Mouse (Mus musculus) liver, postnatal 0 days (tissue): ENCODE results near the gene Traf3ip2. TPM values are rescaled to one million over a fixed set of nuclear protein-coding genes. Genes with fewer than 3 reads are reported as not detected.

ENCODE experiments used
- ATAC-seq: fragments of 200-750 bp; cut with Nextera tagmentation; 2 replicates; pipeline ENCODE4 v1.8.0; 2017; ENCODE audit warnings: mild to moderate bottlenecking, moderate library complexity
- DNase-seq: peaks from one replicate; pipeline ENCODE4 v3.0.0-alpha.2; 2016
- H3K27ac ChIP-seq: fragments of 300-500 bp; sonication (generic); 2 replicates; pipeline ENCODE4 v1.5.1; 2014; ENCODE audit warnings: antibody characterized with exemption, moderate library complexity, mild to moderate bottlenecking, low read depth
- H3K27me3 ChIP-seq: fragments of 300-500 bp; sonication (generic); 2 replicates; pipeline ENCODE4 v1.6.1; 2014; ENCODE audit warnings: low read length, control low read depth, mixed read lengths; ENCODE audit not compliant: insufficient read depth
- H3K36me3 ChIP-seq: fragments of 300-500 bp; sonication (generic); replicated peaks from 2 replicates; pipeline ENCODE4 v1.6.1; 2014; ENCODE audit warnings: mild to moderate bottlenecking, control low read depth, low read length, moderate library complexity, mixed read lengths; ENCODE audit not compliant: insufficient read depth
- H3K4me1 ChIP-seq: fragments of 300-500 bp; sonication (generic); 2 replicates; pipeline ENCODE4 v1.6.1; 2014; ENCODE audit warnings: antibody characterized with exemption, mild to moderate bottlenecking, control low read depth; ENCODE audit not compliant: insufficient read depth
- H3K4me2 ChIP-seq: fragments of 300-500 bp; sonication (generic); 2 replicates; pipeline ENCODE4 v1.6.1; 2014; ENCODE audit warnings: low read depth, mild to moderate bottlenecking, low read length, moderate library complexity, mixed read lengths
- H3K4me3 ChIP-seq: fragments of 300-500 bp; sonication (generic); 2 replicates; pipeline ENCODE4 v1.5.1; 2014; ENCODE audit warnings: low read depth, low read length
- H3K9ac ChIP-seq: fragments of 300-500 bp; sonication (generic); replicated peaks from 2 replicates; pipeline ENCODE4 v1.6.1; 2014; ENCODE audit warnings: mild to moderate bottlenecking, moderate library complexity
- H3K9me3 ChIP-seq: fragments of 300-500 bp; sonication (generic); 2 replicates; pipeline ENCODE4 v1.6.1; 2016; ENCODE audit warnings: mild to moderate bottlenecking, control low read depth, low read length, mixed read lengths
- CTCF ChIP-seq: sonication (generic); IDR thresholded peaks from 2 replicates; pipeline ENCODE4 v1.5.1; 2016; ENCODE audit warnings: antibody characterized with exemption, low read depth
- EP300 ChIP-seq: IDR thresholded peaks from 2 replicates; pipeline ENCODE4 v1.6.1; 2016; ENCODE audit warnings: antibody characterized with exemption, low read depth, mild to moderate bottlenecking
- WGBS: fragments of 180-500 bp; shearing (Covaris S2); extraction: QIAGEN DNeasy Blood & Tissue Kit; methylation state at CpG from one replicate; pipeline ENCODE4 v1.1.7; 2014; ENCODE audit not compliant: insufficient replicate concordance; 5-methylcytosine and 5-hydroxymethylcytosine counted together
- polyA plus RNA-seq: library from polyadenylated mRNA; unstranded; fragments of >200 nt; fragmentation: Nextera tagmentation; extraction: Ambion mirVana; gene quantifications from 2 replicates; pipeline ENCODE4 v1.2.1, GENCODE M21; 2015

The Traf3ip2 gene
- polyA plus RNA-seq, 1 experiment from 2014 or later: 2.3 TPM

- H3K27me3 ChIP-seq: no peaks in the 10 kb centered on the region
- no peak overlapping the region for H3K4me2 ChIP-seq
- ATAC-seq: no peak
- H3K9ac ChIP-seq: no peak overlapping the region
- TF ChIP-seq EP300 (no peak), CTCF (no peak)
- WGBS: 58% methylated on average over 4 of the region's 4 CpGs
- no peaks in the 10 kb centered on the region for H3K9me3 ChIP-seq
- H3K4me3 ChIP-seq: no peak overlapping the region
- no peak for DNase-seq
- no peak overlapping the region for H3K27ac ChIP-seq
- no peaks in the 10 kb centered on the region for H3K36me3 ChIP-seq
- H3K4me1 ChIP-seq: no peaks in the 10 kb centered on the region
Observed at GRCm38 (mm10) chr10:39672547-39673051, 59.9 kb downstream of the Traf3ip2 start.

DNA sequence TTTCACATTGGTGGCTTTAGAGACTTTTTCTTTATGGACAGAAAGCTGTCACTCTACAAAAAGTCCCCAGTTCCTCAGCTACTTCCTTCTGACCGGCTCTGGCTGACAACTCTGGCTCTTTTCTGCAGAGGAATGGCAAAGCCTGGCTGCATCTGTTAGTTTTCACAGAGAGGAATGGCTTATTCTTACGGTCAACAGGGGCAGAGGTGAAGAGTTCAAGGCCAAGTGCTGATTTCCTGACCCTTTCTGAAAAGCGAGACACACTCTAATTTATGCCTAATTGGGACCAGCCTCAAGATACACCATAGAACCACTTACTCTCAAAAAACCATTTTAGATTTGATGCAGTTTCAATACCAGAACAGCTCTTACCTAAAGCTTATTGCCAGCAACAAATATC lies 61.4 kb downstream of the Traf3ip2 start:
- H3K4me1 ChIP-seq: no peaks in the 10 kb centered on the region
- DNase-seq: no peak
- H3K27me3 ChIP-seq: no peaks in the 10 kb centered on the region
- no peak overlapping the region for H3K4me2 ChIP-seq
- H3K27ac ChIP-seq: no peak overlapping the region
- H3K4me3 ChIP-seq: no peak overlapping the region
- H3K36me3 ChIP-seq: no peaks in the 10 kb centered on the region
- TF ChIP-seq CTCF: no peak
- no peak for TF ChIP-seq EP300
- no peak for ATAC-seq
- WGBS: 61% methylated on average over 3 of the region's 3 CpGs
- no peak overlapping the region for H3K9ac ChIP-seq
- H3K9me3 ChIP-seq: no peaks in the 10 kb centered on the region

DNA sequence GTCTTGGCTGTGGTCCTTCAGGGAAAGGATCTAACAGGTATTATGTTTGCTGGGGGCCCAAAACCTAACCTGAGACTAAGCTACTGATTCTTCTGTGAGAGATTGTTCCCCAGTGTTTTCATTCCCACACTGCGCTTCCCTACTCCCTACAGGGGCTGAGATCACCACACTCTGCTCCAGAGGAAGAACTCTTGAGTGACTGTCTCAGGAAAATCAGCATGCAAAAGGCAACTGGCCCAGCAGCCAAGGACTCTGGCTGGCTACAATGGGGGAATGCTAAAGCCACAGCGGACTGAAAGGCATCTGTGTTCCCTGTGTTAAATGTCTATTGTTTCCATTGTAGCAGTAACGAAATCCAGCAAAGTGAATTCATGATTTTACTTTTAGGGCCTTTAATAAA lies 62.0 kb downstream of the Traf3ip2 start:
- no peak for TF ChIP-seq CTCF
- TF ChIP-seq EP300: no peak
- Histone ChIP-seq H3K4me3 (no peak overlapping the region), H3K9ac (no peak overlapping the region), H3K27me3 (no peaks in the 10 kb centered on the region), H3K4me2 (no peak overlapping the region), H3K36me3 (no peaks in the 10 kb centered on the region), H3K27ac (no peak overlapping the region), H3K4me1 (no peaks in the 10 kb centered on the region), H3K9me3 (no peaks in the 10 kb centered on the region)
- no peak for ATAC-seq
- DNase-seq: no peak
- WGBS: 87% methylated on average over 3 of the region's 3 CpGs

DNA sequence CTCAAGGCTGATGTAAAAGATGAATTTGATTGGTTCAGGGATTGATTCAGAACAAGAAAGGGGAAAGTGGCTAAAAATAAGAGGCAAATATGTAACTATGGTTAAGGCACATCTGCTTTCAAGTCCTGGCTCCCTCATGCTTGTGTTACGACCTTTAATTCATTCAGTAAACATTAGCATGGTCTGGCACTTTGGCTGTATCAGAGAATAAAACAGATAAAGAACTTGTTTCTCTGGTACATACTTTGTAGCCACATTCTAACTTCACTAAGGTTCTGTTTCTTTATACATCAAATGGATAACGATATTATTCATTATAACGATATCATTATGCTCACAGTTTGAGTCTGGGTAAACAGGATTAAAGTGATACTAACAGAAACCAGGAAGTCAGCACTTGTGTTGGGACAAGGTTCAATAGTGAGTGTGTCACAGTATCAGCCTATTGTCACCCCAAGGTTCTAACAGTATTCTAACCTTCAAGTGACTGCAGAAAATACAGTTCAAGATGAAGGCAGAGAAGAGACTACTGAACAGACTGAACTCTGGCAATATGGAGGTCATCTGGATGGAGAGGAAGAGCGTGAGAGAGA lies 65.6 kb downstream of the Traf3ip2 start:
- Histone ChIP-seq H3K27me3 (no peaks in the 10 kb centered on the region), H3K36me3 (no peaks in the 10 kb centered on the region), H3K4me2 (no peak overlapping the region), H3K4me1 (no peaks in the 10 kb centered on the region), H3K9ac (no peak overlapping the region), H3K9me3 (no peaks in the 10 kb centered on the region), H3K4me3 (no peak overlapping the region), H3K27ac (no peak overlapping the region)
- no peak for ATAC-seq
- no peak for DNase-seq
- no peak for TF ChIP-seq EP300
- no peak for TF ChIP-seq CTCF
- WGBS: 80% methylated on average over 4 of the region's 4 CpGs

DNA sequence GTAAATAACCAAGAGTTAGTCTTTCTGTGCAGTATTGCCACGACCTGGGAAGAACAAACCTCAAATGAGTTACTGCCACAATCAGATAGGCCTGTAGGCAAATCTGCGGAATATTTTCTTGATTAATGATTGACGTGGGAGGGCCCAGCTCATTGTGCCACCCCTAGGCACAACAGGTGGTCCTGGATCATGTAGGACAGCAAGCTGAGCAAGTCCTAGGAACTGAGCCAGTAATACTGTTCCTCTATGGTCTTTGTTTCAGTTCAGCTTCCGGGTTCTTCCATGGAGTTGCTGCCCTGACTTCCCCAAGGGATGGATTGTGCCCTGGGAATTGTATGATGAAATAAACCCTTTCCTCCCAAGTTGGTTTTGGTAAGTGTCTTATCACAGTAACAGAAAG lies 68.3 kb downstream of the Traf3ip2 start:
- Histone ChIP-seq H3K27me3 (no peaks in the 10 kb centered on the region), H3K4me1 (no peaks in the 10 kb centered on the region), H3K4me3 (no peak overlapping the region), H3K9me3 (no peaks in the 10 kb centered on the region), H3K27ac (no peak overlapping the region), H3K9ac (no peak overlapping the region), H3K4me2 (no peak overlapping the region), H3K36me3 (no peaks in the 10 kb centered on the region)
- ATAC-seq: no peak
- TF ChIP-seq EP300 (no peak), CTCF (no peak)
- DNase-seq: no peak
- WGBS: 72% methylated on average over 4 of the region's 4 CpGs

GRCm38 (mm10) chr10:39682556-39682955 lies 69.8 kb downstream of the Traf3ip2 start:
- WGBS: 64% methylated on average over 2 of the region's 2 CpGs
- Histone ChIP-seq H3K9ac (no peak overlapping the region), H3K4me3 (no peak overlapping the region), H3K27me3 (no peaks in the 10 kb centered on the region), H3K4me2 (no peak overlapping the region), H3K27ac (no peak overlapping the region), H3K9me3 (no peaks in the 10 kb centered on the region), H3K36me3 (no peaks in the 10 kb centered on the region), H3K4me1 (no peaks in the 10 kb centered on the region)
- ATAC-seq (no peak), DNase-seq (no peak)
- TF ChIP-seq CTCF (no peak), EP300 (no peak)
